Mouse (Mus musculus) macrophage (primary cell): ENCODE data around the gene Enpep. TPM values are rescaled to one million over a fixed set of nuclear protein-coding genes. Genes with fewer than 3 reads are reported as not detected.

Experiments used
- polyA plus RNA-seq: library from polyadenylated mRNA; stranded (reverse); fragments of 250-400 nt; gene quantifications from 3 replicates; pipeline ENCODE4 v1.2.4, GENCODE M21; 2018; ENCODE audit warnings: inconsistent platforms

The Enpep gene
- polyA plus RNA-seq, 1 experiment from 2014 or later = not detected

Other genes starting within 250 kb of the Enpep start
- not detected in 3 replicates for gene Pitx2, start 132.8 kb downstream of the Enpep start, polyA plus RNA-seq
- gene Elovl6, start 199.6 kb upstream of the Enpep start, polyA plus RNA-seq = 1.7 to 8.2 TPM (median 2.6 TPM) in 3 replicates